Mouse (Mus musculus) G1E (cell line): ENCODE results near the gene Eif4e.

ENCODE experiments used
- CTCF ChIP-seq: IDR thresholded peaks from 2 replicates; pipeline ENCODE4 v1.5.1; 2012; ENCODE audit warnings: low read depth, low read length, inconsistent platforms, mixed read lengths
- GATA1 ChIP-seq: IDR thresholded peaks from 2 replicates; pipeline ENCODE4 v1.6.1; 2012; ENCODE audit warnings: borderline replicate concordance, low read length, inconsistent platforms, mixed read lengths
- GATA2 ChIP-seq: IDR thresholded peaks from 2 replicates; pipeline ENCODE4 v1.6.1; 2012; ENCODE audit warnings: low read depth, low read length, inconsistent platforms, borderline replicate concordance
- POLR2AphosphoS5 ChIP-seq: IDR thresholded peaks from 2 replicates; pipeline ENCODE4 v1.6.1; 2012; ENCODE audit warnings: low read depth, low read length, inconsistent platforms; ENCODE audit not compliant: insufficient replicate concordance
- TAL1 ChIP-seq: conservative IDR thresholded peaks from 2 replicates; pipeline ENCODE4 v1.6.1; 2012; ENCODE audit warnings: low read depth, low read length, inconsistent platforms, mixed read lengths

DNA sequence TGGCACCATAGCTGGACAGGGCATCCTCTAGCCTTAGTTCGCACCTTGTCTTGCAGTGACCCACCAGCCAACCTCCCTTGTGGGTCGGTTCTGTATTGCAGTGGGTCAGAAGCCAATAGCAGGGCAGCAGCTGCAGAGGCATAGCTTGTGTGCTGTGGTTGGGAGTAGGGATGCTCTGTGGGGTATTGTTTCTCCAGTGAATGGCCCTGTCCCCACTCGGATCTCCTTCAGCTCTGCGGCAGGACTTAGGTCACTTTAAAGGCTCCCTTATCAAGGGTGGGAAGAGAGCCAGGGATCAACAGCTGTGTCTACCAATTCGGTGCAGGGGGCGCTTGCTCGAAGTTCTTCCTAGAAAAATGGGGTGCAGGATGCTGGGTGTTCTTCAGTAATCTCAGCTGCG, 67.2 kb downstream of the Eif4e start:
- no peak for TF ChIP-seq CTCF
- TF ChIP-seq GATA1, result no peak
- TF ChIP-seq TAL1, result no peak
- TF ChIP-seq GATA2, result no peak
- no peak for TF ChIP-seq POLR2AphosphoS5
